Mouse (Mus musculus) embryonic facial prominence, embryonic 10.5 days (tissue): ENCODE measurements around the gene Ube2z. TPM values are rescaled to one million over a fixed set of nuclear protein-coding genes. Genes with fewer than 3 reads are reported as not detected.
A peak's percentile ranks its signal among the peaks of the same experiment; 100 is the strongest.

Source experiments
- DNase-seq: peaks from one replicate; pipeline ENCODE4 v3.0.0-alpha.2; 2017; ENCODE audit warnings: low spot score
- H3K27ac ChIP-seq: fragments of 300-500 bp; sonication (generic); replicated peaks from 2 replicates; pipeline ENCODE4 v1.5.1; 2016; ENCODE audit warnings: mild to moderate bottlenecking
- H3K27me3 ChIP-seq: fragments of 300-500 bp; sonication (generic); replicated peaks from 2 replicates; pipeline ENCODE4 v1.6.1; 2016; ENCODE audit warnings: low read depth, mild to moderate bottlenecking; ENCODE audit not compliant: poor library complexity, severe bottlenecking
- H3K36me3 ChIP-seq: fragments of 300-500 bp; sonication (generic); replicated peaks from 2 replicates; pipeline ENCODE4 v1.6.1; 2016; ENCODE audit warnings: mild to moderate bottlenecking, moderate library complexity
- H3K4me1 ChIP-seq: fragments of 300-500 bp; sonication (generic); 2 replicates; pipeline ENCODE4 v1.6.1; 2016
- H3K4me3 ChIP-seq: fragments of 300-500 bp; sonication (generic); 2 replicates; pipeline ENCODE4 v1.5.1; 2016; ENCODE audit warnings: mild to moderate bottlenecking, moderate library complexity
- H3K9me3 ChIP-seq: fragments of 300-500 bp; sonication (generic); 2 replicates; pipeline ENCODE4 v1.6.1; 2016; ENCODE audit warnings: mild to moderate bottlenecking
- WGBS: fragments of 180-500 bp; shearing (Covaris S2); methylation state at CpG from one replicate; pipeline ENCODE4 v1.1.7; 2016; 5-methylcytosine and 5-hydroxymethylcytosine counted together
- polyA plus RNA-seq: library from polyadenylated mRNA; unstranded; fragments of >200 nt; fragmentation: Nextera tagmentation; extraction: Ambion mirVana; gene quantifications from 2 replicates; pipeline ENCODE4 v1.2.1, GENCODE M21; 2016

Ube2z gene
- polyA plus RNA-seq, 1 experiment from 2014 or later, result 35.2 TPM

DNA sequence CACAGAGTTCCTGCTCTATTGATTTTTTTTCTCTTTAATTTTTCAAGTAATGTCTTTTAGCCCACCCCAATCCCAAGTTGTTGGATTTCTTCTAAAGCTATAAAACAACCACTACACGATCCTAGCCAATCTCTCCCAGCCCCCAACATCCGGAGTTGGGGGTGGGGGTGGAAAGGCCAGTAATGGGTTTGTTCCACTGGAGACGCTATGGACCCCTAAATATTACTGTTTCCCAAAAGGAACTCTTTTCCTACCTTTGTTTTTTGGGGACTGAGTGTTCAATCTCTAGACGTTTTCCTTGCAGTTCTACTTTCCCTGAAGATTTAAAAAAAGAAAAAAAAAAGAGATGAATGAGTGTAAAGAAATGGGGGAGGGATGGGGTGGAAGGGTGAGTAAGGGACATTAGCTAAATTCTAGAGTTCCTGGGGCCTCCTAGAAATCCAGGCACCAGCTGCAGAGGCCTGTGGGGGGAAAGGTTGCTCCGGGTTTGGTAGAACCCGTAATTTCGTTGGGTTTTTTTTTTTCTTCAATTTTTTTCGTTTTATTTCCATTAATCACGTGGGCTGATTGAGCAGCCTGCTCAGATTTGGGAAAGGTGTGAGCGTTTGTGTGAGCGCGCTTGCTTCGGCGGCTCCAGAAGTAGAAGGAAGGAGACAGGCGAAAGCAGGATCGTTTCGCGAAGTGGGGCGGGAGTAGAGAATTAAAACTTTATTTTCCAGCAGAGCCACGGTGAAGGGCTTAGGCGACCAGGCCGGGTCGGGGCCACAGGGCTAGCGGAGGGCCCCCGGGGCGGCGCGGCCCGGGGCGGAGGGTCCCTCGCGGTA, 61.0 kb downstream of the Ube2z start:
- under 1% methylated on average over 32 of the region's 32 CpGs for WGBS
- Histone ChIP-seq H3K4me1 (peaks cover 53% of the 10 kb centered on the region), H3K27me3 (no peaks in the 10 kb centered on the region), H3K27ac (peak overlapping the region; percentile 99), H3K9me3 (no peaks in the 10 kb centered on the region), H3K36me3 (peaks cover 26% of the 10 kb centered on the region), H3K4me3 (peak overlapping the region; percentile 85)
- DNase-seq, result peak; percentile 37

DNA sequence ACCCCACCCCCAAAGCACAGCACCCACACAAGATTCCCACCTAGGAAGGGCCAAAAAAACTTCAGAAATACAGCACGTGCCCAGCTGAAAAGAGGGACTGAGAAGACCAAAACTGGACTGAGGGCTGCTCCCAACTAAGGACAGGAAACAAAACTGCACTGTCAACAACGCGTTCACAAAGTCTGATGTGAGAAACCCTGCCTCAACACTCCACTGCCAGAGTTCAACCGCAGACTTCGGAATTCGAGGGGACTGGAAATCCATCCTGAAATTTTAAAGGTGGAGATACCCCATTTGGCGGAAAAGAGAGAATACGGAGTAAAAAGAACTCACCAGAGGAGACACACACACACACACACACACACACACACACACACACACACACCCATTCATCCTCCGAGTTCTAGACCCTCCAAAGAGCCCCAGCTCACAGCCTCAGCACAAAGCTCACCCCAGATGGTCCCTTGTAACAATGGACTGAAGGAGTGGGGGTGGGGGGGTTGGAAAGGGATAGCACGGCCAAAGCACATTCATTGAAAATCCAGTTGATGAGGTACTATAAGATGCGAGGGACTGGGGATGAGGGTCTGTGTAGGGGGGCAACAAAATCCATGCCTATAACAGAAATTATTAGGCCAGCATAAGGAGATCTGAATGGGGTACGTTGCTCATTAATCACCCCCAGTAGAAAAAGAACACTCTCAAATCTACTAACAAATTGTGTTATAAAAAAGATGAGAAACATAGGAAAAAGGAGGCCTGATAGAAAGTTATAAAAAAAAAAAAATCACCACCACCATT, 61.9 kb downstream of the Ube2z start:
- DNase-seq, result peak; percentile 56
- peaks cover 33% of the 10 kb centered on the region for H3K36me3 ChIP-seq
- H3K4me1 ChIP-seq, result peaks cover 48% of the 10 kb centered on the region
- no peaks in the 10 kb centered on the region for H3K9me3 ChIP-seq
- 3% methylated on average over 12 of the region's 12 CpGs for WGBS
- H3K4me3 ChIP-seq, result peak overlapping the region; percentile 85
- peak overlapping the region; percentile 99 for H3K27ac ChIP-seq
- no peaks in the 10 kb centered on the region for H3K27me3 ChIP-seq

Other genes with a start within 250 kb of the Ube2z start
- not detected in 2 replicates for gene Phospho1, start 240.9 kb downstream of the Ube2z start, polyA plus RNA-seq
- 9.5 and 10.0 TPM in 2 replicates for gene Gngt2, start 228.2 kb downstream of the Ube2z start, polyA plus RNA-seq
- gene Abi3, start 222.9 kb downstream of the Ube2z start, polyA plus RNA-seq, result 3.7 and 4.1 TPM in 2 replicates
- 0.09 and 0.16 TPM in 2 replicates for gene B4galnt2, start 150.5 kb downstream of the Ube2z start, polyA plus RNA-seq
- gene Igf2bp1, start 59.4 kb downstream of the Ube2z start, polyA plus RNA-seq, result 173 and 197 TPM in 2 replicates
- not detected in 2 replicates for gene Gip, start 40.8 kb downstream of the Ube2z start, polyA plus RNA-seq
- gene Snf8, start 30.5 kb downstream of the Ube2z start, polyA plus RNA-seq, result 106 and 107 TPM in 2 replicates
- gene Atp5g1, start 10.3 kb upstream of the Ube2z start, polyA plus RNA-seq, result 596 and 634 TPM in 2 replicates
- not detected in 2 replicates for gene Calcoco2, start 46.6 kb upstream of the Ube2z start, polyA plus RNA-seq
- not detected in 2 replicates for gene Ttll6, start 68.4 kb upstream of the Ube2z start, polyA plus RNA-seq
- not detected in 2 replicates for gene Hoxb13, start 128.9 kb upstream of the Ube2z start, polyA plus RNA-seq
- gene Hoxb9, start 206.1 kb upstream of the Ube2z start, polyA plus RNA-seq, result not detected in 2 replicates
- not detected in 2 replicates for gene Hoxb8, start 216.5 kb upstream of the Ube2z start, polyA plus RNA-seq
- not detected in 2 replicates for gene Hoxb7, start 221.2 kb upstream of the Ube2z start, polyA plus RNA-seq
- 0.15 TPM in 1 of 2 replicates, not detected in the other for gene Hoxb6, start 227.1 kb upstream of the Ube2z start, polyA plus RNA-seq
- 0.07 and 0.28 TPM in 2 replicates for gene Hoxb5, start 237.9 kb upstream of the Ube2z start, polyA plus RNA-seq